Mouse (Mus musculus) hindbrain, embryonic 15.5 days (tissue): ENCODE results near the gene Popdc3. TPM values are rescaled to one million over a fixed set of nuclear protein-coding genes. Genes with fewer than 3 reads are reported as not detected.
"Not testable (repeated sequence)": the region's sequence is repeated elsewhere in the genome, so short reads cannot be mapped to it uniquely, and the experiment has no call there.

Experiments used
- ATAC-seq: fragments of 200-750 bp; cut with Nextera tagmentation; 2 replicates; pipeline ENCODE4 v1.8.0; 2017; ENCODE audit warnings: low read depth, moderate number of reproducible peaks, moderate TSS enrichment; ENCODE audit not compliant: low FRiP score
- H3K27ac ChIP-seq: fragments of 300-500 bp; sonication (generic); replicated peaks from 2 replicates; pipeline ENCODE4 v1.5.1; 2015; ENCODE audit warnings: mild to moderate bottlenecking, inconsistent platforms
- H3K27me3 ChIP-seq: fragments of 300-500 bp; sonication (generic); 2 replicates; pipeline ENCODE4 v1.6.1; 2015; ENCODE audit warnings: control low read depth, inconsistent platforms
- H3K36me3 ChIP-seq: fragments of 300-500 bp; sonication (generic); 2 replicates; pipeline ENCODE4 v1.6.1; 2015; ENCODE audit warnings: control low read depth, inconsistent platforms
- H3K4me1 ChIP-seq: fragments of 300-500 bp; sonication (generic); replicated peaks from 2 replicates; pipeline ENCODE4 v1.6.1; 2015; ENCODE audit warnings: control low read depth, inconsistent platforms
- H3K4me2 ChIP-seq: fragments of 300-500 bp; sonication (generic); 2 replicates; pipeline ENCODE4 v1.6.1; 2015; ENCODE audit warnings: moderate library complexity, mild to moderate bottlenecking, inconsistent platforms
- H3K4me3 ChIP-seq: fragments of 300-500 bp; sonication (generic); 2 replicates; pipeline ENCODE4 v1.5.1; 2015; ENCODE audit warnings: mild to moderate bottlenecking, inconsistent platforms
- H3K9ac ChIP-seq: fragments of 300-500 bp; sonication (generic); 2 replicates; pipeline ENCODE4 v1.6.1; 2015; ENCODE audit warnings: inconsistent platforms
- H3K9me3 ChIP-seq: fragments of 300-500 bp; sonication (generic); 2 replicates; pipeline ENCODE4 v1.6.1; 2016; ENCODE audit warnings: control low read depth, inconsistent platforms
- WGBS: fragments of 180-500 bp; shearing (Covaris S2); methylation state at CpG from one replicate; pipeline ENCODE4 v1.1.7; 2015; 5-methylcytosine and 5-hydroxymethylcytosine counted together
- polyA plus RNA-seq: library from polyadenylated mRNA; unstranded; fragments of >200 nt; fragmentation: Nextera tagmentation; extraction: Ambion mirVana; gene quantifications from 2 replicates; pipeline ENCODE4 v1.2.1, GENCODE M21; 2015

Popdc3 gene
- polyA plus RNA-seq, 1 experiment from 2014 or later, result 2.6 TPM

DNA sequence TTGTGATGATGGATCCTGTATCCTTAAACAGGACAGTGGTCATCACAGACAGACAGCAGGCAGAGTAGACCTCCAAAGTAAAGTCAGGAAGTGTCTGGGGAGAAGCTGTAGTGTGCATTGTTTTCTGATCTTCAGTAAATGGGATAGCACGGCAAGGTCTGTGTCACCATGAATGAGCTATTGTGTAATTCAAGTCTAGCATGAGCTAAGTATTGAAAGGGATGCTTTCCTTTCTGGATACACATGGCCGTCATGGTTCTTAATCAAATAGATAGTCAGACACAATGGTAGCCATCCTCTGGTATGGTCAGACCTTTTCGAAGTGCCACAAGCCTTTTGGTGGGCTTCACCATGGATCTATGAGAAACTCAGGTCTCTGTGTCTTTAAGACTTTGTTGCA is 142.4 kb downstream of the Popdc3 start:
- WGBS, result 36% methylated on average over 3 of the region's 3 CpGs
- Histone ChIP-seq H3K4me2 (no peak overlapping the region), H3K9me3 (no peaks in the 10 kb centered on the region), H3K9ac (no peak overlapping the region), H3K4me1 (no peaks in the 10 kb centered on the region), H3K27ac (no peak overlapping the region), H3K27me3 (no peaks in the 10 kb centered on the region), H3K36me3 (no peaks in the 10 kb centered on the region), H3K4me3 (no peak overlapping the region)
- no peak for ATAC-seq

DNA sequence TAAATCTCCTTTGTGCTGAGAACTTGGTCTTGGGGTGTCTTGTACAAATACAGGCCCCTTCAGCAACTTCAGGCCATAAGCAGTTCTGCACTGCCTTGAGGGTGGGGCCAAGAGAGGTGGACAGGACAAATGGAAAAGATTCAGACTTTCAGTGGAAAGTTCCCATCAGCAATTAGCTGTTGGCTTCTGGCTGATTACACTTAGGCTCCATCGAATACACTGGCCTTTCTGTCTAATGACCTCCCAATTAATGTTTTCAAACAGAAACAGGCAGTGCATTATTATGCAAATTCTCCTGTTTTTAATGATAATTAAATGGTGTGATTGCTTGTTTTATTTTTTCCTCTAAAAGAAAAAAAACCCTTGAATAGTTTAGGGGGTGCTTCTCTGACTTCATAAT is 146.3 kb downstream of the Popdc3 start:
- Histone ChIP-seq H3K27me3 (no peaks in the 10 kb centered on the region), H3K36me3 (no peaks in the 10 kb centered on the region), H3K9ac (no peak overlapping the region), H3K27ac (no peak overlapping the region), H3K4me1 (no peaks in the 10 kb centered on the region), H3K4me2 (no peak overlapping the region), H3K9me3 (no peaks in the 10 kb centered on the region), H3K4me3 (no peak overlapping the region)
- no peak for ATAC-seq
- WGBS, result 24% methylated on average over 1 of the region's 1 CpGs

DNA sequence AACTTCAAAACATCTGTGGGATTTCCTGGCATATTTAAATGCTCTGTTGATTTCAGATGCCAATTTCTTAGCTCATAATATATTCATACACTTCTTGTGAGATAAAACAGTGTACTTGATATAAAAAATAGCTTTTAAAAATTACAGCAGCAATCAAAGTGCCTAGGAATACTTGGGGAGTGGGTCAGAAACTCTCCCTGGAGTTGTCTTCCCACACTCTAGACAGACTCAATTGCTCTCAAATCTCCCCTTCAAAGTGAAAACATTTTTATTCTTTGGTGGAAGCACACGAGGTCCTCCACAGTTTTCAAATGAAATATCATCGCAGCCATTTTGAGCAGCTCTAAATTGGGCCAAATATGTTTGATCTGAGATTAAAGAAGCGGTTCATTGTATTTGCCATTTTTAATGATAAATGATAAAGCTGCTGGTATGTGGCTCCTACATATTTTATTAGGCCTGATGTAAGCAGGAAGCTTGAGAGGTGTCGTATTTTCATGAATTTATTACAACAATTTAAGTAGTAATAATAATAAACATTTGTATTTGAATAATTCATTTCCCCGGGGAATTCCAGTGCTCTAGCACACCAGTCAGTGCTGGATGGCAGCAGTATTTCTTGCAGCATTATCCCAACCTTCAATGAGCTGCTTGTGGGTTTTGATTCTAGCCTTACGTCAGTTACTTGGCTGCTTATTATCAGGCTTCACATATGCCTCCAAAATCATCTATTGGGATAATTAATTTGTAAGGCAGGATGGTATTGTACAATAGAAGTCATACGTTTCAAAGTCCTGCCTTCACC is 150.5 kb downstream of the Popdc3 start:
- Histone ChIP-seq H3K4me3 (no peak overlapping the region), H3K27ac (no peak overlapping the region), H3K4me1 (no peaks in the 10 kb centered on the region), H3K4me2 (no peak overlapping the region), H3K27me3 (no peaks in the 10 kb centered on the region; the same call in 1 of the 2 replicates), H3K9me3 (no peaks in the 10 kb centered on the region), H3K36me3 (no peaks in the 10 kb centered on the region), H3K9ac (no peak overlapping the region)
- ATAC-seq, result peak; percentile 45; the same call in 1 of the 2 replicates
- 57% methylated on average over 7 of the region's 7 CpGs for WGBS

DNA sequence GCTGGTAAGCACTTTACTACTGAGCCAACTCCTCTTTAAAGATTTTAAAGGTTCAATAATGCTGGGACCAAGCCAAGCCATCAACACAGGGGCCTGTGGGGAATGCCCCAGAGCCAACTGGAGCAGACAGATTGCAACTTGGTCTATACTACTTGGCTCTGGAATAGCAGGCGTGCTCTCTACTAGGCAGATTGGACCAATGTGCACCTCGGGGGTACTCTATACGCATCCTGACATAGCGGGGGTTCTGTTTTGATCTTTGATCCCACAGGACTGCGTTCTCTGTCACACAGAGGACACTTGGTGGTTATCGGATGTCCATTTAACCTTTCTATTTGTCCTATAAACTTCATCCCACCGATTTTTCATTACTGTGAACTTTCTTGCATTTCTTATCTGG is 157.0 kb downstream of the Popdc3 start:
- 0 out of 2 replicates have a peak, but pooled peaks cover 6% of the 10 kb centered on the region for H3K4me1 ChIP-seq
- H3K4me2 ChIP-seq, result peak overlapping the region; percentile 98
- 29% methylated on average over 7 of the region's 7 CpGs for WGBS
- H3K27me3 ChIP-seq, result peaks cover 14% of the 10 kb centered on the region; the same call in 1 of the 2 replicates
- H3K27ac ChIP-seq, result no peak overlapping the region
- no peaks in the 10 kb centered on the region for H3K9me3 ChIP-seq
- no peak overlapping the region for H3K9ac ChIP-seq
- ATAC-seq, result 0 out of 2 replicates have a peak, but pooled peaks have one; percentile 14
- H3K36me3 ChIP-seq, result no peaks in the 10 kb centered on the region
- H3K4me3 ChIP-seq, result peak overlapping the region; percentile 85

DNA sequence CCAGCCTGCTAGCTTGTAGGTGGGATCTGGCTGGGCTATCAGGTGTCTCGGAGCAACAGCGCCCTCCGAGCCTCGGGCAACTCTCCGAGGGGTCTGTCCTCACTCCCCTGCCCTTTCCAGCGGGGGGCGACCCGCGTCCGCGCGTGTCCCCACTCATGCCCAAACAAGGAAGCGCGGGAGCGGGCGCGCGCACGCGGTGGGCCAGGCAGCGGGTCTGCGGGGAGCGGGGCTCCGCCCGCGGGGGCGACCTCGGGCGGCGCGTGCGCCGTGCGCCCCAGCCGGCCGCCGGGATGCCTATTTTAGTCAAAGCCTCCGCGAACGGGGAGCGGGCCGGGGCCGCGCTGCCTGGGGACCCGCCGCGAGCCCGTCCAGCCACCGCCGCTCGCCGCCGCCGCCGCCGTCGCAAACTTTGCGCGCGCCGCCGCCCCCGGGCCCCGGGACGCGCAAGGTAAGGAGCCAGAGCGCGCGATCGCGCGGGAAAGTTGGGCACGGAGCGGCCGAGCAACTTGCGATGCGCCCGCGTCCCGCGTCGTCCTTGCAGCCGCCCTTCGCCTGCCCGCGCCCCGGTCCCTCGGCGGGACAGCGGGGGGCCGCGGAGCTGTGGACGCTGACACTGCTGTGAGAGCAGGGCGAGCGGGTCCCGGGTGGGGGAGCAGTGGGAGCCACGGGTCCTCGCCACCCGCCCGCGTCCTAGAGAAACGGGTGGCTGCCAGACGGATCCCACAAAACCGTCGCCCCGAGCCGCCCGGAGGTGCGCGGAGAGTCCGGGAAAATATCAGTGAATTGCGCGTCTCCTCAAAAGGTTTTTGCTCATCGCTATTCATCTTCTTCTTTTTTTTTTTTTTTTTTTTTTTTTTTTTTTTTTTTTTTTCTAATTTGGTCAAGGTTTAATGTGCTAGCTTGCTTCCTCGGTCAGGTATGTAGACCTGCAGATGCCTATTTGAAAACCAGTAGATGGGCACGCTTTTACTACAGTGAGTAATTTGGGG is 157.8 kb downstream of the Popdc3 start, which contains the start of gene Bves:
Gene Bves (plus strand): TSS at position 339 of the 989 bp plus-strand sequence.
- H3K4me3 ChIP-seq, result peak within 1 kb of the TSS; percentile 85
- H3K4me1 ChIP-seq, result 0 out of 2 replicates have a peak, but pooled peaks cover 6% of the 10 kb centered on the region
- 0 out of 2 replicates have a peak within 1 kb of the TSS, but pooled peaks have one; percentile 15 for H3K27ac ChIP-seq
- H3K4me2 ChIP-seq, result peak within 1 kb of the TSS; percentile 98
- H3K27me3 ChIP-seq, result peaks cover 14% of the 10 kb centered on the region; the same call in 1 of the 2 replicates
- WGBS, result 1% methylated on average over 68 of the region's 116 CpGs
- H3K9ac ChIP-seq, result peak within 1 kb of the TSS; percentile 54
- H3K9me3 ChIP-seq, result no peaks in the 10 kb centered on the region
- ATAC-seq, result peak; percentile 74
- H3K36me3 ChIP-seq, result no peaks in the 10 kb centered on the region

DNA sequence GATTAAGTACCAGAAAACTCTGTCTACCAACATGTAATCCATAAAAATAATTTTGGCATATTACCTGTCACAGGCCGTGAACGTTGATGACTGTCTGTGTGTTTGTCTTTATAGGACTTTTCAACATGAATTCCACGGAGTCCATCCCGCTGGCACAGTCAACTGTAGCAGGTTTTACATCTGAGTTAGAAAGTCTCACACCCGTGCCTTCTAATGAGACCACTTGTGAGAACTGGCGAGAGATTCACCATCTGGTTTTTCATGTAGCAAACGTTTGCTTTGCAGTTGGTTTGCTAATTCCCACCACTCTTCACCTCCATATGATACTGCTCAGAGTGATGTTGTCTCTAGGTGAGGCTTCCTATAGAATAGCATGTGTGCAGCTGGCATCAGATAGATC is 161.2 kb downstream of the Popdc3 start:
- Histone ChIP-seq H3K4me2 (no peak overlapping the region), H3K36me3 (no peaks in the 10 kb centered on the region), H3K9me3 (no peaks in the 10 kb centered on the region), H3K27ac (no peak overlapping the region), H3K27me3 (peaks cover 11% of the 10 kb centered on the region; the same call in 1 of the 2 replicates), H3K4me1 (0 out of 2 replicates have a peak, but pooled peaks cover 6% of the 10 kb centered on the region), H3K9ac (no peak overlapping the region), H3K4me3 (no peak overlapping the region)
- 76% methylated on average over 7 of the region's 7 CpGs for WGBS
- no peak for ATAC-seq

DNA sequence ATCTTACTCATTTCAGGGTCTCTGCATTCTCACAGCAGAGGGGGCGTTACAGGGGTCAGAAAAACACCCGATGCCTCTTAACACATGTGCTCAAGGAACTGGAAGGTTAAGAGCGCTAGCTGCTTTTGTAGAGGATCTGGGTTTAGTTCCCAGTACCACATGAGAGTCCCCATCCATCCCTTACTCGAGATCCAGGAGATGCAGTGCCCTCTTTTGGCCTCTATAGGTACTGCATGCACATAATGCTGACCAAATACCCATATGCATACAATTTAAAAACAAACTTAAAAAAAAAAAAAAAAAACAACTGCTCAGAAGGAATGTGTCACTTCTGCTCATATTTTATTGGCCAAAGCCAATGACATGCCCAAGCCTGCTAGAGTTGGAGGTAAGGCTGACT is 166.5 kb downstream of the Popdc3 start:
- Histone ChIP-seq H3K27me3 (no peaks in the 10 kb centered on the region), H3K27ac (no peak overlapping the region), H3K4me3 (no peak overlapping the region), H3K4me1 (no peaks in the 10 kb centered on the region), H3K4me2 (no peak overlapping the region), H3K9me3 (no peaks in the 10 kb centered on the region), H3K9ac (no peak overlapping the region), H3K36me3 (no peaks in the 10 kb centered on the region)
- 91% methylated on average over 4 of the region's 4 CpGs for WGBS
- ATAC-seq, result no peak

DNA sequence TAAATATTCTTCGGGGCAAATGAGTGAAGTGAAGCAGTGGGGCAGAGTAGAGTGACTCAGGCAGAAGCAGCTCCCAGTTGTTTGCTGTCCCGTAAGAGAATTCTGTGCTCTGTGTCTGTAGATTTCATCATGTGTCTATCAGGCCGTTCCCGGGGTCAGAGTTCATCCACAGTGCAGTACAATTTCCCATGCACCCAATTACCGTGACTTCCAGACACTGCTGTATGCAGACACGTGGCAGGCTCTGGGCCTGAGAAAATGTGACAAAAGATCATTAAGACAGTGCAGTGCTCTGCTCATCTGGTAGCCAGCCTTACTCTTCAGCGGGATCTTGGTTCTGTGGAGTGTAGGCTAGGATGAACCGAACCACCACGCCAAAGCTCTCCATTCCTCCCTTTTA is 167.3 kb downstream of the Popdc3 start:
- 75% methylated on average over 9 of the region's 9 CpGs for WGBS
- no peak overlapping the region for H3K4me3 ChIP-seq
- H3K27me3 ChIP-seq, result no peaks in the 10 kb centered on the region
- H3K27ac ChIP-seq, result no peak overlapping the region
- H3K9me3 ChIP-seq, result no peaks in the 10 kb centered on the region
- H3K4me2 ChIP-seq, result no peak overlapping the region
- H3K9ac ChIP-seq, result no peak overlapping the region
- H3K36me3 ChIP-seq, result no peaks in the 10 kb centered on the region
- ATAC-seq, result no peak
- H3K4me1 ChIP-seq, result no peaks in the 10 kb centered on the region

DNA sequence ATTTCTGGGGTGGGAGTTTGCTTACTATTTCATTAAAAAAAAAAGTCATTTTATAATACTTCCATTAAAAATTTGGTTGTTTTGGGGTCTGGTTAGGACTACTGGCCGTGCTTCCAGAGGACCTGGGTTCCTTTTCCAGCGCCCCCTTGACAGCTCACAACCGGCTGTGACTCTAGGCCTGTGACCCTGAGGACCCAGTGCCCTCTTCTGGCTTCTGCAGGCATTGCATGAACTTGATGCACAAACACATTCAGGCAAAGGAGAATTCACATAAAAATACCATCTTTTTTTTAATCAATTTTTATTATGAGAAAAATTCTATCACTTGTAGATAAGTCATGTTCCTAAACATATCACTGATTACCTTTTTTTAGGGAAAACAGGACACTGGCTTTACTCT is 170.2 kb downstream of the Popdc3 start:
- H3K27me3 ChIP-seq, ATAC-seq, H3K9ac ChIP-seq, H3K4me2 ChIP-seq, H3K27ac ChIP-seq, H3K4me1 ChIP-seq, H3K4me3 ChIP-seq, H3K36me3 ChIP-seq, H3K9me3 ChIP-seq: not testable (repeated sequence)
- WGBS, result 82% methylated on average over 3 of the region's 3 CpGs

DNA sequence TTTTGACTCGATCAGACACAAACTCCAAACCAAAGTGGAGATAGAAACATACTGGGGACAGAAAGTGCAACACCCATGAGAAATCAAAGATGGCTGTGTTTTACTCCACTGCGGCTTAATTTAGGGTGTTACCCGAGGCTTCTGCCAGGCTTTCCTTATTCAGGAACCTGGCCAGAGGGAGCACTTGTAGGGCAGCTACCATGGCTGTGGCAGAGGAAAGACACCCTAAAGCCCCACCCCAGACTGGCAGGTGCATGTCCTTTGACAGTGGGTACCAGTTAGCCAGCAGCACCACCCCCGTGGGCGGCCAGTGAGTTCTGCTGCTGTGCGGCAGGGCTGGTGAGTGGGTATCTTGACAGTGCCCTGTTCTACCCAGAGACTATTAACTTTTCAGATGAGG is 178.2 kb downstream of the Popdc3 start:
- Histone ChIP-seq H3K27ac (no peak overlapping the region), H3K36me3 (no peaks in the 10 kb centered on the region), H3K9ac (no peak overlapping the region), H3K4me3 (no peak overlapping the region), H3K4me1 (no peaks in the 10 kb centered on the region), H3K4me2 (no peak overlapping the region), H3K9me3 (no peaks in the 10 kb centered on the region), H3K27me3 (no peaks in the 10 kb centered on the region)
- ATAC-seq, result no peak
- WGBS, result 96% methylated on average over 6 of the region's 6 CpGs

DNA sequence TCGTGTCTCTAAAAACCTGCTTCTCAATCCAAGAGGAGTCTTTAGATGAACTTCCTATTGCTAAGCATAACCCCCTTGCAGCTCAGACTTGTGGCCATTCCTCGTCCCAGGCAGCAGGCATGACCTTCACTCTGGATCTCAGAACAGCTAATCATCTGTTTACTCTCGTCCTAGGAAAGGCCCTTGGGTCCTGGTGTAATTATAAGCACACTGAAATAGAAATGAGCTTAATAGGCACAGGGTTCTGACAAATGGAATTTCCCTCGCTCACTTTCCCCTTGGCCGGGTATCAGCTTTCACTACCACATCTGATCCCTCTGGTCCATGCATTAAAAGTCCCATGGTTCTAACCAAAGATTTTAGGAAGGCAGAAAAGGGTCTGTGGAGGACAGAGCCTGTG is 185.5 kb downstream of the Popdc3 start:
- Histone ChIP-seq H3K9ac (no peak overlapping the region), H3K4me2 (no peak overlapping the region), H3K4me1 (peaks cover 6% of the 10 kb centered on the region; the same call in 1 of the 2 replicates), H3K9me3 (no peaks in the 10 kb centered on the region), H3K27ac (no peak overlapping the region), H3K4me3 (no peak overlapping the region), H3K36me3 (no peaks in the 10 kb centered on the region), H3K27me3 (no peaks in the 10 kb centered on the region)
- WGBS, result 41% methylated on average over 5 of the region's 5 CpGs
- no peak for ATAC-seq
